Mouse (Mus musculus) limb, embryonic 14.5 days (tissue): ENCODE measurements around the gene Mgp. TPM values are rescaled to one million over a fixed set of nuclear protein-coding genes. Genes with fewer than 3 reads are reported as not detected.

Source experiments
- ATAC-seq: fragments of 200-750 bp; cut with Nextera tagmentation; 2 replicates; pipeline ENCODE4 v1.8.0; 2017; ENCODE audit warnings: low read depth, moderate number of reproducible peaks, moderate TSS enrichment; ENCODE audit not compliant: low FRiP score
- DNase-seq: peaks from one replicate; pipeline ENCODE4 v3.0.0-alpha.2; 2015; ENCODE audit warnings: low spot score
- H3K27ac ChIP-seq: fragments of 300-500 bp; sonication (generic); replicated peaks from 2 replicates; pipeline ENCODE4 v1.5.1; 2014; ENCODE audit warnings: low read depth, mild to moderate bottlenecking, low read length, moderate library complexity, mixed read lengths
- H3K27me3 ChIP-seq: fragments of 300-500 bp; sonication (generic); 2 replicates; pipeline ENCODE4 v1.6.1; 2014; ENCODE audit warnings: low read length, mixed read lengths; ENCODE audit not compliant: control insufficient read depth, insufficient read depth
- H3K36me3 ChIP-seq: fragments of 300-500 bp; sonication (generic); 2 replicates; pipeline ENCODE4 v1.6.1; 2014; ENCODE audit warnings: mild to moderate bottlenecking, low read length, moderate library complexity, mixed read lengths; ENCODE audit not compliant: control insufficient read depth, insufficient read depth
- H3K4me1 ChIP-seq: fragments of 300-500 bp; sonication (generic); 2 replicates; pipeline ENCODE4 v1.6.1; 2014; ENCODE audit warnings: antibody characterized with exemption, low read length, mixed read lengths; ENCODE audit not compliant: control insufficient read depth, insufficient read depth
- H3K4me2 ChIP-seq: fragments of 300-500 bp; sonication (generic); replicated peaks from 2 replicates; pipeline ENCODE4 v1.6.1; 2014; ENCODE audit warnings: low read depth, mild to moderate bottlenecking, low read length, moderate library complexity; ENCODE audit not compliant: severe bottlenecking
- H3K4me3 ChIP-seq: fragments of 300-500 bp; sonication (generic); replicated peaks from 2 replicates; pipeline ENCODE4 v1.5.1; 2014; ENCODE audit warnings: low read length
- H3K9ac ChIP-seq: fragments of 300-500 bp; sonication (generic); 2 replicates; pipeline ENCODE4 v1.6.1; 2014; ENCODE audit warnings: mild to moderate bottlenecking, low read depth, low read length, moderate library complexity; ENCODE audit not compliant: severe bottlenecking
- H3K9me3 ChIP-seq: fragments of 300-500 bp; sonication (generic); 2 replicates; pipeline ENCODE4 v1.6.1; 2016; ENCODE audit warnings: low read length; ENCODE audit not compliant: control insufficient read depth
- POLR2A ChIP-seq: fragments of 200-500 bp; IDR thresholded peaks from 2 replicates; pipeline ENCODE4 v1.8.0; 2012; ENCODE audit warnings: inconsistent platforms, mild to moderate bottlenecking, moderate library complexity, borderline replicate concordance; ENCODE audit not compliant: insufficient read depth, insufficient read length; ENCODE audit errors: extremely low read depth
- WGBS: fragments of 180-500 bp; shearing (Covaris S2); extraction: QIAGEN DNeasy Blood & Tissue Kit; methylation state at CpG from one replicate; pipeline ENCODE4 v1.1.7; 2014; 5-methylcytosine and 5-hydroxymethylcytosine counted together
- polyA plus RNA-seq, 2 experiments: library from polyadenylated mRNA; depleted of rRNA in 1 of 2; stranded (reverse) in 1 of 2; unstranded in 1 of 2; fragments of >200 nt; fragmentation: Nextera tagmentation in 1 of 2; extraction: Ambion mirVana in 1 of 2; gene quantifications; 2 replicates each; pipeline versions ENCODE4 v1.2.1 to v1.2.3; 2012 to 2014

Mgp gene
- polyA plus RNA-seq, 2 experiments, result 360 to 645 TPM

DNA sequence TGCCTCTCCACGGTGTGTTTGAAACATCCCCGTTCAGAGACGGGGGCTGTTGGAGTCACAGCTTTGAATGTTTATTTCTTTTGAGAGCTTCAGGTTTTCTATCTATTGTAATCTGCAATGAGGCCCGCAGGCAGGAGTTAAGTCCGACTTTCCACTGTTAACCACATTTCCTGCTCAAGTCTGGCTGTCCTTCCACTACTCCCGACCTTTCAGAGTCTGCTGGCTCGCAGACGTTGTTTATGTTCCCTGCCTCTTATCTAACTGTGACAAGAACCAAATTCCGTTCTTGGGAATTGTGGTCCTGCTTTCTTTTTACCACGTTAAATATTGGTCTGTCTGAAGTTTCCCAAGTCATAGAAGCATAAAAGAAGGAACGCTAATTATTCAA is 17.8 kb downstream of the Mgp start:
- H3K4me2 ChIP-seq, result no peak overlapping the region
- TF ChIP-seq POLR2A, result no peak
- no peaks in the 10 kb centered on the region for H3K27me3 ChIP-seq
- H3K36me3 ChIP-seq, result no peaks in the 10 kb centered on the region
- ATAC-seq (no peak), DNase-seq (no peak)
- H3K4me3 ChIP-seq, result no peak overlapping the region
- H3K4me1 ChIP-seq, result peaks cover 15% of the 10 kb centered on the region
- no peaks in the 10 kb centered on the region for H3K9me3 ChIP-seq
- H3K27ac ChIP-seq, result no peak overlapping the region
- 28% methylated on average over 11 of the region's 11 CpGs for WGBS
- H3K9ac ChIP-seq, result no peak overlapping the region

DNA sequence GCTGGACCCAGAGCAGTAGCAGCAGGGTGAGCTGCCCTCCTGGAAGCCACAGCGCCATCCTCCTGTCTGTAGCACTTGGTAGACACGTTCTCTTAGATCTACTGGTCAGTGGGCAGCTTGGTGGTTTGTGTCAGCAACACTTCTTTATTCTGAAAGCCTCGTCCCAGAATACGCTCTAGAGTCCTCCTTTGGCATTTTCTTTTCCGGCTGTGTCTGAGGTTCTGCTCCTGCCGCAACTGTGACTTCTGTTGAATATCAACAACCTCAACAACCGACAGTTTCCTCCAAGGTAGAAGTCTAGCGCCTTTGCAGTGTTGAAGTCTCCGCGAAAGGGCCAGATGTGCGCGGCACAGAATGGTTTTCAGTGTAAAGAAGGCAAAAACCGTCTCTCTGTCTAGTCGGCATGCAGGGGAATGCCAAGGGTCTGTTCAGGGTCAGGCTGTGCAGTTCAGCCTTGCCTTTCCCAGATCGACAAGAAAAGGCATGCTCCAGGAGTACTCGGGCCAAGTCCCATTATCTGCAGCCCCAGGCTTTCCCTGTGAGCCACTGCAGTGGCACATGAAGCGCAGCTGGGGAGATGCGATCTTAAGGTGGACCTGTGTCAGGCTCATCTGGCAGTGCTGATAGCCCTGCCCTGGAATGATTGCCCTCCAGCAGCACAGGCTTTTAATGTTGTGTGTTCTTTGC is 18.3 kb downstream of the Mgp start, which contains the start of gene Art4:
TSS of gene Art4 (minus strand) at position 548 of the 687 bp plus-strand sequence.
- Histone ChIP-seq H3K4me1 (peaks cover 19% of the 10 kb centered on the region), H3K9me3 (no peaks in the 10 kb centered on the region), H3K9ac (no peak within 1 kb of the TSS; the same call in 1 of the 2 replicates), H3K27me3 (no peaks in the 10 kb centered on the region), H3K4me2 (no peak within 1 kb of the TSS; the same call in 1 of the 2 replicates), H3K27ac (0 out of 2 replicates have a peak within 1 kb of the TSS, but pooled peaks have one; percentile 28), H3K36me3 (no peaks in the 10 kb centered on the region), H3K4me3 (peak within 1 kb of the TSS; percentile 7; the same call in 1 of the 2 replicates)
- 60% methylated on average over 18 of the region's 18 CpGs for WGBS
- DNase-seq (no peak), ATAC-seq (no peak)
- no peak for TF ChIP-seq POLR2A

DNA sequence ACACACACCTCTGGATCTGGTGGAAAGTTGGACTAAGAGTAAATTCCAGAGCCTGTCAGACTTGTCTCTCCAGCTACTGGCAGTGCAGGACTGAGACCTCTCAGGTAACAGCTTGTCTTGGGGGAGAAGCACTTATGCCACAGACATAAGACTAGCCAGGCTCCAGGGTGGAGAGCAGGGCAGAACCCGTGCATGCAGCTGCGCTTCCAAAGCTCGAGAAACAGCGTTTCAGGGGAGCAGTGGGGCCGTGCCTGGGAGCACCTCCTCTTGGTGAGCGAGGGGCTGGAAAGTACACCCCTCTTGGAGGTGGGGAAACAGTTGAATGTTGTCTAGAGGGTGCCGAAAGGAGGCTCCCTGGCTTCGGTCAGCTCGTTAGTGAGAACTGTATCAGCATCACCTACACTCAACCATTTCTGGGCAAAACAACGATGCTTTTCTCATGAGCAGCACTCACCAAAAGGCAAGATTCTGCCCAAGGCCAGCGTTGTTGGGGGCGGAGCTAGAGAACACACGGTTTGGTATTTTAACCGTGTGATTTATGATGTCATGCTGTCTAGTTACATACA is 19.5 kb downstream of the Mgp start:
- peaks cover 19% of the 10 kb centered on the region for H3K4me1 ChIP-seq
- no peaks in the 10 kb centered on the region for H3K9me3 ChIP-seq
- H3K9ac ChIP-seq, result no peak overlapping the region
- no peaks in the 10 kb centered on the region for H3K27me3 ChIP-seq
- DNase-seq (no peak), ATAC-seq (no peak)
- WGBS, result 40% methylated on average over 14 of the region's 14 CpGs
- no peaks in the 10 kb centered on the region for H3K36me3 ChIP-seq
- no peak for TF ChIP-seq POLR2A
- H3K4me2 ChIP-seq, result peak overlapping the region; percentile 21; the same call in 1 of the 2 replicates
- peak overlapping the region; percentile 67 for H3K27ac ChIP-seq
- peak overlapping the region; percentile 16; the same call in 1 of the 2 replicates for H3K4me3 ChIP-seq

GRCm38 (mm10) chr6:136855183-136855582 is 20.4 kb downstream of the Mgp start:
- Histone ChIP-seq H3K9me3 (no peaks in the 10 kb centered on the region), H3K27me3 (no peaks in the 10 kb centered on the region), H3K36me3 (no peaks in the 10 kb centered on the region), H3K9ac (no peak overlapping the region), H3K27ac (no peak overlapping the region), H3K4me2 (no peak overlapping the region), H3K4me1 (peaks cover 19% of the 10 kb centered on the region), H3K4me3 (no peak overlapping the region)
- TF ChIP-seq POLR2A, result no peak
- DNase-seq, result no peak
- 83% methylated on average over 2 of the region's 2 CpGs for WGBS
- no peak for ATAC-seq

GRCm38 (mm10) chr6:136854361-136854781 is 21.3 kb downstream of the Mgp start:
- Histone ChIP-seq H3K27me3 (no peaks in the 10 kb centered on the region), H3K9me3 (no peaks in the 10 kb centered on the region), H3K4me1 (peaks cover 19% of the 10 kb centered on the region), H3K36me3 (no peaks in the 10 kb centered on the region), H3K4me3 (no peak overlapping the region), H3K4me2 (no peak overlapping the region), H3K9ac (no peak overlapping the region), H3K27ac (no peak overlapping the region)
- no peak for DNase-seq
- no peak for TF ChIP-seq POLR2A
- no peak for ATAC-seq
- 81% methylated on average over 11 of the region's 11 CpGs for whole genome bisulfite sequencing
